Mouse (Mus musculus): ENCODE measurements around the gene Sumo1.

- TF ChIP-seq CTCF (conservative IDR thresholded peaks at IDR 0.05; ENCODE audit: insufficient read depth, insufficient read length, low read depth, low read length) (no peak), POLR2A (IDR thresholded peaks at IDR 0.05; ENCODE audit: low read depth, low read length) (no peak)
Observed at GRCm38 (mm10) chr1:59593622-59594035, 77.0 kb downstream of the Sumo1 start.
